Mouse (Mus musculus) kidney, adult 2 months (tissue): Measurements from ENCODE around the gene Ccdc33.

ENCODE experiments used
- CTCF ChIP-seq: fragments of 200-500 bp; conservative IDR thresholded peaks from 2 replicates; pipeline ENCODE4 v1.5.1; 2011; ENCODE audit warnings: low read depth, mild to moderate bottlenecking, control low read depth, low read length, moderate library complexity, mixed read lengths; ENCODE audit not compliant: insufficient read depth, insufficient read length
- POLR2A ChIP-seq: fragments of 200-500 bp; IDR thresholded peaks from one replicate; pipeline ENCODE4 v1.6.1; 2011; ENCODE audit warnings: low read depth, low read length, control low read depth

GRCm38 (mm10) chr9:58025995-58026394 is 92.6 kb downstream of the Ccdc33 start:
- TF ChIP-seq POLR2A (no peak), CTCF (no peak)
